In the genomic region with DNA sequence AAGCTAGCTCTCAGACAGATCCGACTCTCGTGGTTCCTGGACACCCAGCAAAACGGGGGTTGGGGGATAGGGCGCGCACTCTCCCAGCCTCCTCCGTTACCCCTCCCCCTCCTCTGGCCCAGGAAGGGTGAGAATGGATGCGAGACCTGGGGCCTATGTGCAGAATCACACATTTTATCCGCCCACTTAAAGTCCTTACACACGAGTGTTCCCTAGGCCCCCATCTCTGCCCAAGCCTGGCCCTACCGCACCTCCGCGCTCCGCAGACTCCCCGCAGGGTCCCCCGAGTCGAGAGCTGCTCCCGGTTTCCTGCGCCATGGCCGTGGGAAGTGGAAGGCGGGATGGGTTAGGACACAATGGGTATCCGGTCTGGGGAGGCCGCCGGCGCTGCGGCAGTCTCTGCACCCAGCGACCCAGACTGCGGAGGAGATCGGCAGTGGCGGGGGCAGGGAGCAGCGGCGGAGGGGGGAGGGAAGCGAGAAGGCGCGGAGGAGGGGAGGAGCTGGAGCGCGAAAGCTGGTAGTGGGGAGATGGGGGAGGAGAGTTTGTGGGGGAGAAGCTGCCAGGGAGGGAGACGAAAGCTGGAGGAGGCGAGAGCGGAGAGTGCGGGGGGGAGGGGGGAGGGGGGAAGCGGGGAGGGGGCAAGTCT, we compare ENCODE assay signal across 8 mouse cellular contexts. TPM values are rescaled to one million over a fixed set of nuclear protein-coding genes. Genes with fewer than 3 reads are reported as not detected.
DNase-seq lines count a peak whose midpoint lies in the region; ATAC-seq lines count a peak whose summit lies in the region.

No protein-coding gene starts in this region.

- H3K36me3 ChIP-seq in erythroblast, embryonic 14.5 days (ENCODE audit: control insufficient read depth), result no peaks in the 10 kb centered on the region; the same call in 1 of the 2 replicates
- H3K36me3 ChIP-seq in embryonic facial prominence, embryonic 11.5 days (replicated peaks; ENCODE audit: control insufficient read depth, insufficient read depth, low read depth, low read length), result peaks cover 27% of the 10 kb centered on the region
- H3K36me3 ChIP-seq in heart, embryonic 11.5 days (ENCODE audit: control insufficient read depth, insufficient read depth, low read length), result peaks cover 29% of the 10 kb centered on the region
- peaks cover 34% of the 10 kb centered on the region for H3K36me3 ChIP-seq in kidney, embryonic 14.5 days (ENCODE audit: control insufficient read depth, insufficient read depth, low read length)
- H3K36me3 ChIP-seq in midbrain, embryonic 16.5 days (ENCODE audit: control insufficient read depth, insufficient read depth, low read length), result peaks cover 19% of the 10 kb centered on the region
- H3K36me3 ChIP-seq in stomach, embryonic 14.5 days (ENCODE audit: control insufficient read depth, insufficient read depth, low read length), result peaks cover 25% of the 10 kb centered on the region

- peaks cover 11% of the 10 kb centered on the region for H3K4me1 ChIP-seq in erythroblast, embryonic 14.5 days (ENCODE audit: control insufficient read depth)
- peaks cover 9% of the 10 kb centered on the region for H3K4me1 ChIP-seq in embryonic facial prominence, embryonic 11.5 days (ENCODE audit: control insufficient read depth, insufficient read depth, low read length)
- peaks cover 12% of the 10 kb centered on the region; the same call in 1 of the 2 replicates for H3K4me1 ChIP-seq in heart, embryonic 11.5 days (ENCODE audit: control insufficient read depth, insufficient read depth, low read length)
- H3K4me1 ChIP-seq in kidney, embryonic 14.5 days (ENCODE audit: control insufficient read depth, insufficient read depth, low read length), result peaks cover 16% of the 10 kb centered on the region; the same call in 1 of the 2 replicates
- H3K4me1 ChIP-seq in midbrain, embryonic 16.5 days (ENCODE audit: control insufficient read depth, insufficient read depth, low read length), result peaks cover 51% of the 10 kb centered on the region
- peaks cover 13% of the 10 kb centered on the region for H3K4me1 ChIP-seq in stomach, embryonic 14.5 days (ENCODE audit: control insufficient read depth, insufficient read depth, low read length)

- ATAC-seq in erythroblast, adult 5-6 weeks (replicated peaks; ENCODE audit: low FRiP score, poor library complexity, severe bottlenecking), result no peak
- peak; percentile 86 for ATAC-seq in embryonic facial prominence, embryonic 11.5 days (replicated peaks; ENCODE audit: insufficient number of reproducible peaks, low FRiP score, low TSS enrichment, low read depth)
- ATAC-seq in heart, embryonic 11.5 days (replicated peaks; ENCODE audit: insufficient number of reproducible peaks, low FRiP score, low TSS enrichment), result peak; percentile 83
- ATAC-seq in kidney, embryonic 14.5 days (ENCODE audit: low FRiP score, low TSS enrichment), result peak; percentile 88
- peak; percentile 86 for ATAC-seq in midbrain, embryonic 16.5 days
- peak; percentile 85 for ATAC-seq in stomach, embryonic 14.5 days (ENCODE audit: insufficient number of reproducible peaks, insufficient read depth, low FRiP score, low read depth)

- WGBS in embryonic facial prominence, embryonic 11.5 days, result 0% methylated on average over 29 of the region's 41 CpGs
- WGBS in heart, embryonic 11.5 days (ENCODE audit: insufficient replicate concordance), result 2% methylated on average over 34 of the region's 41 CpGs
- WGBS in kidney, embryonic 14.5 days, result 1% methylated on average over 37 of the region's 41 CpGs
- WGBS in midbrain, embryonic 16.5 days, result under 1% methylated on average over 36 of the region's 41 CpGs
- WGBS in stomach, embryonic 14.5 days, result 0% methylated on average over 36 of the region's 41 CpGs

- H3K4me3 ChIP-seq in erythroblast, embryonic 14.5 days (replicated peaks), result peak overlapping the region; percentile 62
- peak overlapping the region; percentile 80 for H3K4me3 ChIP-seq in embryonic facial prominence, embryonic 11.5 days (ENCODE audit: low read depth, low read length)
- H3K4me3 ChIP-seq in heart, embryonic 11.5 days (ENCODE audit: low read depth, low read length), result peak overlapping the region; percentile 74
- H3K4me3 ChIP-seq in kidney, embryonic 14.5 days (ENCODE audit: low read length), result peak overlapping the region; percentile 68
- H3K4me3 ChIP-seq in midbrain, embryonic 16.5 days (ENCODE audit: low read depth, low read length), result peak overlapping the region; percentile 83
- H3K4me3 ChIP-seq in stomach, embryonic 14.5 days (ENCODE audit: low read depth, low read length), result peak overlapping the region; percentile 74

- DNase-seq in embryonic facial prominence, embryonic 11.5 days (ENCODE audit: low spot score), result peak; percentile 87
- peak; percentile 65 for DNase-seq in liver

- peak overlapping the region; percentile 89 for H3K27ac ChIP-seq in embryonic facial prominence, embryonic 11.5 days (replicated peaks; ENCODE audit: low read depth, low read length)
- peak overlapping the region; percentile 85 for H3K27ac ChIP-seq in heart, embryonic 11.5 days (ENCODE audit: low read depth, low read length)
- peak overlapping the region; percentile 93 for H3K27ac ChIP-seq in kidney, embryonic 14.5 days (ENCODE audit: low read depth, low read length)
- H3K27ac ChIP-seq in midbrain, embryonic 16.5 days (ENCODE audit: low read length), result peak overlapping the region; percentile 97
- peak overlapping the region; percentile 91 for H3K27ac ChIP-seq in stomach, embryonic 14.5 days (ENCODE audit: low read length)

- no peaks in the 10 kb centered on the region for H3K9me3 ChIP-seq in erythroblast, embryonic 14.5 days (ENCODE audit: control insufficient read depth, low read length)
- H3K9me3 ChIP-seq in embryonic facial prominence, embryonic 11.5 days (replicated peaks; ENCODE audit: control insufficient read depth, low read length), result no peaks in the 10 kb centered on the region
- no peaks in the 10 kb centered on the region for H3K9me3 ChIP-seq in heart, embryonic 11.5 days (replicated peaks; ENCODE audit: control insufficient read depth, low read length)
- peaks cover 10% of the 10 kb centered on the region; the same call in 1 of the 2 replicates for H3K9me3 ChIP-seq in kidney, embryonic 14.5 days (ENCODE audit: control insufficient read depth, low read length)
- H3K9me3 ChIP-seq in midbrain, embryonic 16.5 days (replicated peaks; ENCODE audit: control insufficient read depth, low read length, poor library complexity, severe bottlenecking), result no peaks in the 10 kb centered on the region
- H3K9me3 ChIP-seq in stomach, embryonic 14.5 days (ENCODE audit: control insufficient read depth, low read depth, low read length), result no peaks in the 10 kb centered on the region

- H3K4me2 ChIP-seq in embryonic facial prominence, embryonic 11.5 days (ENCODE audit: low read depth, low read length), result peak overlapping the region; percentile 87
- peak overlapping the region; percentile 84 for H3K4me2 ChIP-seq in heart, embryonic 11.5 days
- H3K4me2 ChIP-seq in kidney, embryonic 14.5 days (replicated peaks; ENCODE audit: low read depth, low read length), result peak overlapping the region; percentile 93
- H3K4me2 ChIP-seq in midbrain, embryonic 16.5 days (ENCODE audit: low read length), result peak overlapping the region; percentile 81
- peak overlapping the region; percentile 83 for H3K4me2 ChIP-seq in stomach, embryonic 14.5 days (replicated peaks; ENCODE audit: low read depth, low read length)

- H3K9ac ChIP-seq in embryonic facial prominence, embryonic 11.5 days (replicated peaks; ENCODE audit: low read length), result peak overlapping the region; percentile 94
- peak overlapping the region; percentile 86 for H3K9ac ChIP-seq in heart, embryonic 11.5 days (ENCODE audit: low read depth, low read length)
- peak overlapping the region; percentile 80 for H3K9ac ChIP-seq in kidney, embryonic 14.5 days (ENCODE audit: low read depth, low read length)
- peak overlapping the region; percentile 96 for H3K9ac ChIP-seq in midbrain, embryonic 16.5 days (ENCODE audit: low read depth, low read length)
- peak overlapping the region; percentile 84 for H3K9ac ChIP-seq in stomach, embryonic 14.5 days (replicated peaks; ENCODE audit: low read depth, low read length)

- peaks cover 67% of the 10 kb centered on the region for H3K27me3 ChIP-seq in erythroblast, embryonic 14.5 days (ENCODE audit: control insufficient read depth)
- H3K27me3 ChIP-seq in embryonic facial prominence, embryonic 11.5 days (ENCODE audit: control insufficient read depth, insufficient read depth, low read length), result no peaks in the 10 kb centered on the region
- H3K27me3 ChIP-seq in heart, embryonic 11.5 days (ENCODE audit: control insufficient read depth, insufficient read depth, low read length), result peaks cover 3% of the 10 kb centered on the region; the same call in 1 of the 2 replicates
- H3K27me3 ChIP-seq in kidney, embryonic 14.5 days (ENCODE audit: control insufficient read depth, insufficient read depth, low read length), result no peaks in the 10 kb centered on the region
- H3K27me3 ChIP-seq in midbrain, embryonic 16.5 days (ENCODE audit: control insufficient read depth, insufficient read depth, low read depth, low read length), result no peaks in the 10 kb centered on the region
- H3K27me3 ChIP-seq in stomach, embryonic 14.5 days (ENCODE audit: control insufficient read depth, insufficient read depth, low read length), result no peaks in the 10 kb centered on the region

RNA-seq across cellular contexts. Expression of gene Mettl3, which starts 11.0 kb away (rescaled TPM):
- polyA plus RNA-seq in erythroblast, embryonic 14.5 days (2012), result 0.41 and 1.2 TPM in 2 replicates
- total RNA-seq in erythroblast, adult 5-6 weeks (2015; ENCODE audit: low replicate concordance), result 6.7 and 22.4 TPM in 2 replicates
- total RNA-seq in erythroblast, adult 5-6 weeks (2017; ENCODE audit: low replicate concordance), result 7.2 and 13.8 TPM in 2 replicates
- polyA plus RNA-seq in embryonic facial prominence, embryonic 11.5 days (2014; fragmentation: Nextera tagmentation; extraction: Ambion mirVana), result 49.8 and 50.1 TPM in 2 replicates
- polyA plus RNA-seq in heart, embryonic 11.5 days (2014; fragmentation: Nextera tagmentation; extraction: Ambion mirVana), result 29.3 and 30.7 TPM in 2 replicates
- polyA plus RNA-seq in kidney, embryonic 14.5 days (2014; fragmentation: Nextera tagmentation; extraction: Ambion mirVana), result 40.3 and 53.7 TPM in 2 replicates
- polyA plus RNA-seq in midbrain, embryonic 16.5 days (2015; fragmentation: Nextera tagmentation; extraction: Ambion mirVana), result 46.9 and 48.1 TPM in 2 replicates
- 41.3 and 45.3 TPM in 2 replicates for polyA plus RNA-seq in stomach, embryonic 14.5 days (2014; fragmentation: Nextera tagmentation; extraction: Ambion mirVana)

RNA-seq across cellular contexts. Expression of gene Sall2, which starts 12.6 kb away (rescaled TPM):
- polyA plus RNA-seq in erythroblast, embryonic 14.5 days (2012), result 0.01 TPM in 1 of 2 replicates, not detected in the other
- not detected in 2 replicates for total RNA-seq in erythroblast, adult 5-6 weeks (2015; ENCODE audit: low replicate concordance)
- 0.26 TPM in 1 of 2 replicates, not detected in the other for total RNA-seq in erythroblast, adult 5-6 weeks (2017; ENCODE audit: low replicate concordance)
- 39.6 and 40.1 TPM in 2 replicates for polyA plus RNA-seq in embryonic facial prominence, embryonic 11.5 days (2014; fragmentation: Nextera tagmentation; extraction: Ambion mirVana)
- polyA plus RNA-seq in heart, embryonic 11.5 days (2014; fragmentation: Nextera tagmentation; extraction: Ambion mirVana), result 9.8 and 12.0 TPM in 2 replicates
- polyA plus RNA-seq in kidney, embryonic 14.5 days (2014; fragmentation: Nextera tagmentation; extraction: Ambion mirVana), result 20.4 and 46.2 TPM in 2 replicates
- 47.5 and 49.0 TPM in 2 replicates for polyA plus RNA-seq in midbrain, embryonic 16.5 days (2015; fragmentation: Nextera tagmentation; extraction: Ambion mirVana)
- 14.6 and 16.2 TPM in 2 replicates for polyA plus RNA-seq in stomach, embryonic 14.5 days (2014; fragmentation: Nextera tagmentation; extraction: Ambion mirVana)

RNA-seq across cellular contexts. Expression of gene Rab2b, which starts 36.6 kb away (rescaled TPM):
- 0.04 TPM in 1 of 2 replicates, not detected in the other for polyA plus RNA-seq in erythroblast, embryonic 14.5 days (2012)
- 6.7 and 10.8 TPM in 2 replicates for total RNA-seq in erythroblast, adult 5-6 weeks (2015; ENCODE audit: low replicate concordance)
- 1.3 and 4.3 TPM in 2 replicates for total RNA-seq in erythroblast, adult 5-6 weeks (2017; ENCODE audit: low replicate concordance)
- 26.1 and 26.5 TPM in 2 replicates for polyA plus RNA-seq in embryonic facial prominence, embryonic 11.5 days (2014; fragmentation: Nextera tagmentation; extraction: Ambion mirVana)
- polyA plus RNA-seq in heart, embryonic 11.5 days (2014; fragmentation: Nextera tagmentation; extraction: Ambion mirVana), result 16.4 and 20.8 TPM in 2 replicates
- 20.6 and 22.6 TPM in 2 replicates for polyA plus RNA-seq in kidney, embryonic 14.5 days (2014; fragmentation: Nextera tagmentation; extraction: Ambion mirVana)
- polyA plus RNA-seq in midbrain, embryonic 16.5 days (2015; fragmentation: Nextera tagmentation; extraction: Ambion mirVana), result 62.5 and 65.9 TPM in 2 replicates
- 26.6 and 27.3 TPM in 2 replicates for polyA plus RNA-seq in stomach, embryonic 14.5 days (2014; fragmentation: Nextera tagmentation; extraction: Ambion mirVana)

RNA-seq across cellular contexts. Expression of gene Tox4, which starts 37.0 kb away (rescaled TPM):
- polyA plus RNA-seq in erythroblast, embryonic 14.5 days (2012), result 1.4 and 2.0 TPM in 2 replicates
- 16.3 and 16.9 TPM in 2 replicates for total RNA-seq in erythroblast, adult 5-6 weeks (2015; ENCODE audit: low replicate concordance)
- total RNA-seq in erythroblast, adult 5-6 weeks (2017; ENCODE audit: low replicate concordance), result 11.3 and 16.0 TPM in 2 replicates
- polyA plus RNA-seq in embryonic facial prominence, embryonic 11.5 days (2014; fragmentation: Nextera tagmentation; extraction: Ambion mirVana), result 47.7 and 51.5 TPM in 2 replicates
- polyA plus RNA-seq in heart, embryonic 11.5 days (2014; fragmentation: Nextera tagmentation; extraction: Ambion mirVana), result 36.5 and 43.8 TPM in 2 replicates
- polyA plus RNA-seq in kidney, embryonic 14.5 days (2014; fragmentation: Nextera tagmentation; extraction: Ambion mirVana), result 34.9 and 54.7 TPM in 2 replicates
- polyA plus RNA-seq in midbrain, embryonic 16.5 days (2015; fragmentation: Nextera tagmentation; extraction: Ambion mirVana), result 51.8 and 55.6 TPM in 2 replicates
- polyA plus RNA-seq in stomach, embryonic 14.5 days (2014; fragmentation: Nextera tagmentation; extraction: Ambion mirVana), result 47.3 and 56.0 TPM in 2 replicates

RNA-seq across cellular contexts. Expression of gene Olfr1513, which starts 40.3 kb away (rescaled TPM):
- not detected in 2 replicates for polyA plus RNA-seq in erythroblast, embryonic 14.5 days (2012)
- not detected in 2 replicates for total RNA-seq in erythroblast, adult 5-6 weeks (2015; ENCODE audit: low replicate concordance)
- total RNA-seq in erythroblast, adult 5-6 weeks (2017; ENCODE audit: low replicate concordance), result not detected in 2 replicates
- polyA plus RNA-seq in embryonic facial prominence, embryonic 11.5 days (2014; fragmentation: Nextera tagmentation; extraction: Ambion mirVana), result not detected in 2 replicates
- not detected in 2 replicates for polyA plus RNA-seq in heart, embryonic 11.5 days (2014; fragmentation: Nextera tagmentation; extraction: Ambion mirVana)
- polyA plus RNA-seq in kidney, embryonic 14.5 days (2014; fragmentation: Nextera tagmentation; extraction: Ambion mirVana), result not detected in 2 replicates
- not detected in 2 replicates for polyA plus RNA-seq in midbrain, embryonic 16.5 days (2015; fragmentation: Nextera tagmentation; extraction: Ambion mirVana)
- polyA plus RNA-seq in stomach, embryonic 14.5 days (2014; fragmentation: Nextera tagmentation; extraction: Ambion mirVana), result not detected in 2 replicates

Comparison
In these comparisons a context has a peak if more than half of its experiments do, and no peak if none do; other contexts are left out.
1. RNA of gene Mettl3, which starts 11.0 kb away (polyA plus RNA-seq): 40.3 to 53.7 TPM in kidney, embryonic 14.5 days, 49.8 to 50.1 TPM in embryonic facial prominence, embryonic 11.5 days, 46.9 to 48.1 TPM in midbrain, embryonic 16.5 days, 41.3 to 45.3 TPM in stomach, embryonic 14.5 days and 29.3 to 30.7 TPM in heart, embryonic 11.5 days; 0.41 to 1.2 TPM in erythroblast, embryonic 14.5 days; every median in the first group is over 10 times any median in the second.
2. RNA of gene Sall2, which starts 12.6 kb away (polyA plus RNA-seq): 47.5 to 49.0 TPM in midbrain, embryonic 16.5 days, 20.4 to 46.2 TPM in kidney, embryonic 14.5 days, 39.6 to 40.1 TPM in embryonic facial prominence, embryonic 11.5 days, 14.6 to 16.2 TPM in stomach, embryonic 14.5 days and 9.8 to 12.0 TPM in heart, embryonic 11.5 days; 0.01 TPM in erythroblast, embryonic 14.5 days; every median in the first group is over 10 times any median in the second.
3. RNA of gene Rab2b, which starts 36.6 kb away (polyA plus RNA-seq): 62.5 to 65.9 TPM in midbrain, embryonic 16.5 days, 26.6 to 27.3 TPM in stomach, embryonic 14.5 days, 26.1 to 26.5 TPM in embryonic facial prominence, embryonic 11.5 days, 20.6 to 22.6 TPM in kidney, embryonic 14.5 days and 16.4 to 20.8 TPM in heart, embryonic 11.5 days; 0.04 TPM in erythroblast, embryonic 14.5 days; every median in the first group is over 10 times any median in the second.
4. Peak in every context shown above with its lines, with median percentiles within 50 percentile points of each other: H3K4me3 ChIP-seq, H3K27ac ChIP-seq, H3K4me2 ChIP-seq and H3K9ac ChIP-seq.